Mouse (Mus musculus): Measurements from ENCODE around the gene Bsg. TPM values are rescaled to one million over a fixed set of nuclear protein-coding genes. Genes with fewer than 3 reads are reported as not detected.

Bsg gene
- polyA plus RNA-seq, 1 experiment from 2014 or later, result 642 TPM

DNA sequence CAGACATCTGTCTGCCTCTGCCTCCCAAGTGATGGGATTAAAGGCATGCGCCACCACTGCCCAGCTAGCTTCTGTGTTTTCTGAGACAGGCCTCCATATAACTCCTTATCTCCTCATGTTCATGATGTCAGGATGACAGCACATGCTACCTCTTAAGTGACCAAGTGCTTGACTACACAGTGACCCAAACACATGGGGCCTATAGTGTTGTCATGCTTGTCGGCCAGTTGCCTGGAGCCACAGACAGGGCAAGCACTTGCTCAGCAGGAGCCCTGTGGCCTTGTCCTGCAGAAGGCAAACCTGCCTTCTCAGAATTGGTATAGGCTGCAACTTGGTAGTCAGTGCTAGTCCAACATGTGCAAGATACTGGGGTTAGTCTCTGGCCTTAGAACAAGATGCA lies 18.1 kb upstream of the Bsg start:
- H3K4me3 ChIP-seq, result no peak overlapping the region
- H3K27ac ChIP-seq, result no peak overlapping the region
- no peaks in the 10 kb centered on the region for H3K9me3 ChIP-seq (replicated peaks)
- DNase-seq (ENCODE audit: low spot score), result no peak
- H3K4me1 ChIP-seq, result peaks cover 18% of the 10 kb centered on the region
- 90% methylated on average over 2 of the region's 2 CpGs for WGBS
- H3K27me3 ChIP-seq (ENCODE audit: low read depth, poor library complexity, severe bottlenecking), result no peaks in the 10 kb centered on the region
- peaks cover 64% of the 10 kb centered on the region for H3K36me3 ChIP-seq

GRCm38 (mm10) chr10:79686691-79687090 lies 17.6 kb upstream of the Bsg start:
- H3K36me3 ChIP-seq, result peaks cover 64% of the 10 kb centered on the region
- no peak for DNase-seq (ENCODE audit: low spot score)
- no peak overlapping the region for H3K4me3 ChIP-seq
- H3K4me1 ChIP-seq, result peaks cover 17% of the 10 kb centered on the region
- WGBS, result 89% methylated on average over 1 of the region's 1 CpGs
- no peaks in the 10 kb centered on the region for H3K9me3 ChIP-seq (replicated peaks)
- H3K27ac ChIP-seq, result no peak overlapping the region
- H3K27me3 ChIP-seq (ENCODE audit: low read depth, poor library complexity, severe bottlenecking), result no peaks in the 10 kb centered on the region

- Histone ChIP-seq H3K4me3 (no peak overlapping the region), H3K27me3 (ENCODE audit: low read depth, poor library complexity, severe bottlenecking) (no peaks in the 10 kb centered on the region), H3K9me3 (replicated peaks) (no peaks in the 10 kb centered on the region), H3K36me3 (peaks cover 66% of the 10 kb centered on the region), H3K4me1 (peaks cover 17% of the 10 kb centered on the region), H3K27ac (no peak overlapping the region)
- no peak for DNase-seq (ENCODE audit: low spot score)
- WGBS, result 91% methylated on average over 6 of the region's 6 CpGs
These were observed 16.8 kb upstream of the Bsg start for GRCm38 (mm10) chr10:79687513-79687912.

DNA sequence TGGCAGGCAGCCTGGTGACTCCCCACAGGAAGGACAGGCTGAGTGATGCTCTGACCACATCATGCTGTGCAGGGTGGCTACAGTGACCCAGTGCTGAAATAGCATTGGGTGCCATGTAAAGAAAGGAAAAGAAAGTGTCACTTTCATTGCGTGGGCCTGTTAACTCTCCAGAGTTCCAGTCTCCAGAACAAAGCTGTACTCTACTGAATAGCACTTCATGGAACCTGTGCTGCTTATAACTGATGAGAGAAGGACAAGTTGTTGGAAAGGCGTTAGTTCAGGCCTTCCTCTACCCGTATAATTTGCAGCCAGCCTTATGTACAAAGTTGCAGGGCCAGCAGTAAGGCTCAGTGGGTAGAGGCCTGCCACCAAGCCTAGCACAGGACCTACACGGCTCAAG lies 15.6 kb upstream of the Bsg start, which contains the start of gene Gzmm:
Gene Gzmm (plus strand): TSS at position 301 of the 400 bp plus-strand sequence.
- H3K4me3 ChIP-seq, result no peak within 1 kb of the TSS
- WGBS, result 77% methylated on average over 4 of the region's 4 CpGs
- H3K9me3 ChIP-seq (replicated peaks), result no peaks in the 10 kb centered on the region
- peaks cover 66% of the 10 kb centered on the region for H3K36me3 ChIP-seq
- no peak for DNase-seq (ENCODE audit: low spot score)
- peaks cover 7% of the 10 kb centered on the region for H3K4me1 ChIP-seq
- no peaks in the 10 kb centered on the region for H3K27me3 ChIP-seq (ENCODE audit: low read depth, poor library complexity, severe bottlenecking)
- H3K27ac ChIP-seq, result no peak within 1 kb of the TSS

DNA sequence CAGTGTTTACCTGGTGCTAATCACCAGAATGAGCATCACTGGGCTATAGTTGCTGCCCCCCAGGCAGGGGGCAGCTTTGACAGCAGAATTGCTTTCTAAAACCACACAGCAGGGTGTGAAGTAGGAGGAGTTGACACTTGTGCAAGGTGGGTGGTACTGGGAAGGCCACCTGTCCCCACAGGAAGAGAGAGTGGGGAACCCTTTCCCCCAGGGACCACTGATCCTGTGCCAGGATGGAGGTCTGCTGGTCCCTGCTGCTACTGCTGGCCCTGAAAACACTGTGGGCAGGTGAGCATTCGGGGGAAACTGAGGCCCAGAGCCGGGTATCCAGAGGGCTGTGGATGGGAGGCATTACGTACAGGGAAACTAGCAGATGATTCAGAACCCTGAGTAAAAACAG lies 15.1 kb upstream of the Bsg start:
- Histone ChIP-seq H3K9me3 (replicated peaks) (no peaks in the 10 kb centered on the region), H3K4me3 (no peak overlapping the region), H3K4me1 (peaks cover 2% of the 10 kb centered on the region), H3K27me3 (ENCODE audit: low read depth, poor library complexity, severe bottlenecking) (no peaks in the 10 kb centered on the region), H3K36me3 (peaks cover 61% of the 10 kb centered on the region), H3K27ac (no peak overlapping the region)
- no peak for DNase-seq (ENCODE audit: low spot score)
- WGBS, result 90% methylated on average over 3 of the region's 3 CpGs

GRCm38 (mm10) chr10:79691986-79692548 lies 12.2 kb upstream of the Bsg start:
- peaks cover 32% of the 10 kb centered on the region for H3K36me3 ChIP-seq
- peaks cover 15% of the 10 kb centered on the region for H3K4me1 ChIP-seq
- H3K4me3 ChIP-seq, result no peak overlapping the region
- no peak for DNase-seq (ENCODE audit: low spot score)
- no peak overlapping the region for H3K27ac ChIP-seq
- H3K9me3 ChIP-seq (replicated peaks), result no peaks in the 10 kb centered on the region
- 96% methylated on average over 2 of the region's 2 CpGs for WGBS
- H3K27me3 ChIP-seq (ENCODE audit: low read depth, poor library complexity, severe bottlenecking), result no peaks in the 10 kb centered on the region

GRCm38 (mm10) chr10:79693580-79694378 lies 10.5 kb upstream of the Bsg start:
- WGBS, result 79% methylated on average over 12 of the region's 12 CpGs
- Histone ChIP-seq H3K4me1 (peaks cover 15% of the 10 kb centered on the region), H3K4me3 (no peak overlapping the region), H3K36me3 (peaks cover 15% of the 10 kb centered on the region), H3K27ac (peak overlapping the region; percentile 25; the same call in 1 of the 2 replicates), H3K27me3 (ENCODE audit: low read depth, poor library complexity, severe bottlenecking) (no peaks in the 10 kb centered on the region), H3K9me3 (replicated peaks) (no peaks in the 10 kb centered on the region)
- DNase-seq (ENCODE audit: low spot score), result no peak

GRCm38 (mm10) chr10:79694379-79694655 lies 10.0 kb upstream of the Bsg start:
- peak overlapping the region; percentile 25; the same call in 1 of the 2 replicates for H3K27ac ChIP-seq
- H3K4me3 ChIP-seq, result no peak overlapping the region
- 84% methylated on average over 6 of the region's 6 CpGs for WGBS
- DNase-seq (ENCODE audit: low spot score), result no peak
- H3K4me1 ChIP-seq, result peaks cover 15% of the 10 kb centered on the region
- peaks cover 10% of the 10 kb centered on the region for H3K36me3 ChIP-seq
- H3K9me3 ChIP-seq (replicated peaks), result no peaks in the 10 kb centered on the region
- no peaks in the 10 kb centered on the region for H3K27me3 ChIP-seq (ENCODE audit: low read depth, poor library complexity, severe bottlenecking)

DNA sequence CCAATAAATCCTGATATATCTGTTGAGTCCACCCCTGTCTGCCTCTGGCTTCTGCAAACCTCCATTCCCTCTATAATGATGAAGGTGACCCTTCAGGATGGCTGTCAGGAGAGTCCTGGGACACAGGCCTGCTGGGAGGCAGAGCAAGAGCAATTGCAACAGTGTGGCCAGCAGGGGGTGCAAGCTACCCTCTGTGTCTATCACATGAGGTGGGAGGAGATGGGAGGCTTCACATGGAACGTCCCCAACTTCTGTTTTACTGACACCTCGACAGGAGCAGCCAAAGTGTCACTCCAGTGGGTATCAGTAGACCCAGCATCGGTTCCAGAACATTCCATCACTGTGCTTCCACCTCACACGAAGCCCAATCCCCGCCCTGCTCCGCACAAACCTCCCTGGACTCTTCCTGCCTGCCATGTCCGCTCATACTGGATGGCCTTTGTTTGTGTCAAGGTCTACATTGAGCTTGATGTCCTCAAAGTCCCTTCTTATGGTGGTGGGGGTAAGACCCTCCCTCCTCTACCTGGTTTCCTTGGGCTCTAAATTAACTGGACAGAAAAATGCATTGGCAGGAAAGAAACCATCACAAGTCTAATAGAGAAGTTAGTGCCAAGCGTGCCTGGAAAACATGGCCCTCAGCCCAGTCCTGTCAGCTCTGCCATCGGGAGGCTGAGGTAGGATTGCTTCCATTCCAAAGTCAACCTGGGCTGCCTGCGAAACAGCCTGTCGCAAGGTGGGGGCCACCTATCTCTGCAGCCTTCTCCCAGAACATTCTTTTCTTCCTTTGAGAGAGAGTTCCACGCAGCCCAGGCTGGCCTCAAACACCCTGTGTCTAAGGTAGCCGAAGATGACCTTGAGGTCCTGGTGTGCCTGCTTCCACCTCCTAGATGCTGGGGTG lies 8.8 kb upstream of the Bsg start:
- H3K9me3 ChIP-seq (replicated peaks), result no peaks in the 10 kb centered on the region
- 71% methylated on average over 13 of the region's 13 CpGs for WGBS
- peaks cover 15% of the 10 kb centered on the region for H3K4me1 ChIP-seq
- no peak overlapping the region for H3K4me3 ChIP-seq
- no peaks in the 10 kb centered on the region for H3K27me3 ChIP-seq (ENCODE audit: low read depth, poor library complexity, severe bottlenecking)
- H3K27ac ChIP-seq, result peak overlapping the region; percentile 81; the same call in 1 of the 2 replicates
- peak; percentile 79 for DNase-seq (ENCODE audit: low spot score)
- peaks cover 2% of the 10 kb centered on the region; the same call in 1 of the 2 replicates for H3K36me3 ChIP-seq

GRCm38 (mm10) chr10:79696129-79696651 lies 8.1 kb upstream of the Bsg start:
- no peaks in the 10 kb centered on the region for H3K9me3 ChIP-seq (replicated peaks)
- no peak overlapping the region for H3K4me3 ChIP-seq
- 62% methylated on average over 9 of the region's 9 CpGs for WGBS
- H3K27ac ChIP-seq, result peak overlapping the region; percentile 81
- H3K36me3 ChIP-seq, result peaks cover 2% of the 10 kb centered on the region; the same call in 1 of the 2 replicates
- no peaks in the 10 kb centered on the region for H3K27me3 ChIP-seq (ENCODE audit: low read depth, poor library complexity, severe bottlenecking)
- DNase-seq (ENCODE audit: low spot score), result no peak
- H3K4me1 ChIP-seq, result peaks cover 22% of the 10 kb centered on the region

DNA sequence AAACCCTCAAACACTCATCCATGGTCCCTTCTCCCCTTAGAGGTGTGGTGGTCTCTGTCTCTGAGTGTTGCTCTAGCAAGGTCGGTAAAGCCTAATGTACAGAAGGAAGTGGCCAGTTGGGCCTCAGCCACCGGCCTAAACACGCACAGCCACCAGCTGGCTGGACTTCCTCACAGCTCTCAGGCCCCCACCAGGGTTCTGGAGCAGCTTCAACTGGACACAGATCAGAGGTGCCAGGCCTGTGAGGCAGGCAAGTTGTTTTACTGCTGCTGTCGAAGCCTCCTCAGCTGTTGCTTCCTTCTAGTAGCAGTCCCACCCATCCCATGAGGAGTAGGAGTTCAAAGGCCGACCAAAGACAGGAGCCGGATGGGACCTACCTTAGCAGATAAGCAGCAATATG lies 6.4 kb upstream of the Bsg start:
- Histone ChIP-seq H3K9me3 (replicated peaks) (no peaks in the 10 kb centered on the region), H3K27me3 (ENCODE audit: low read depth, poor library complexity, severe bottlenecking) (no peaks in the 10 kb centered on the region), H3K4me1 (peaks cover 28% of the 10 kb centered on the region), H3K4me3 (no peak overlapping the region), H3K36me3 (no peaks in the 10 kb centered on the region), H3K27ac (peak overlapping the region; percentile 28; the same call in 1 of the 2 replicates)
- DNase-seq (ENCODE audit: low spot score), result no peak
- WGBS, result 82% methylated on average over 6 of the region's 6 CpGs

- H3K4me1 ChIP-seq, result peaks cover 28% of the 10 kb centered on the region
- H3K27me3 ChIP-seq (ENCODE audit: low read depth, poor library complexity, severe bottlenecking), result no peaks in the 10 kb centered on the region
- H3K9me3 ChIP-seq (replicated peaks), result no peaks in the 10 kb centered on the region
- 92% methylated on average over 6 of the region's 6 CpGs for WGBS
- H3K36me3 ChIP-seq, result no peaks in the 10 kb centered on the region
- H3K4me3 ChIP-seq, result no peak overlapping the region
- no peak overlapping the region for H3K27ac ChIP-seq
- no peak for DNase-seq (ENCODE audit: low spot score)
These were observed 5.8 kb upstream of the Bsg start for GRCm38 (mm10) chr10:79698459-79698858.
